Mouse (Mus musculus): ENCODE results near the gene Cst11.

DNA sequence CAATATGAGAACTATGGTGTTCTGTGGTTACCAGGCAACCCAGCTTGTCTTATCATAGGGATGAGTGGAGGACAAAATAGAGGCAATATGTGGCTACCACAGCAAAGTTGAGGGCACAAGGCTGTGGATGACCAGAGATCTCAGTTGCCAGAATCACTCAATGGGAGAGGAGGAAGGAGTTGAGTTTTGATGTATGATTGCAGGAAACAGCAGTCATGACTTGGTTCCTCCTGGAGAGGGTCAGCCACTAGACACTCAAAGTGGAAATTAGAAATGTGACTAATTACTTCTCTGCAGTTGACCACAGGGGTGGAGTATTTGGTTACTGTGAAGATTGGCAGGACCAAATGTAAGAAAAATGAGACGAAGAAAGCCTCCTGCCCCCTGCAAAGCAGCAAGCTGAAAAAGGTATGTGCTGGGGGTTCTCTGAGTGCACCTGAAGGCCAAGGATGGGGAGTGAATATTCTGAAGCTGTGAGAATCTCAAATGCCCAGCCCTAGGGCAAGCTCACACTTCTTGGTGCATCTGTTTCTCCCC lies 16.9 kb downstream of the Cst11 start:
- TF ChIP-seq CTCF (IDR thresholded peaks at IDR 0.05; ENCODE audit: borderline replicate concordance, control insufficient read depth, extremely low read depth, insufficient read depth, low read length, poor library complexity) (no peak), POLR2A (IDR thresholded peaks at IDR 0.05; ENCODE audit: control insufficient read depth, extremely low read depth, insufficient read depth, low read length, poor library complexity) (no peak)
